Mouse (Mus musculus): ENCODE data around the gene Atp8a2. TPM values are rescaled to one million over a fixed set of nuclear protein-coding genes. Genes with fewer than 3 reads are reported as not detected.
"Not testable (repeated sequence)": the region's sequence is repeated elsewhere in the genome, so short reads cannot be mapped to it uniquely, and the experiment has no call there.

Gene Atp8a2
- polyA plus RNA-seq, 1 experiment from 2014 or later = 46.8 TPM

DNA sequence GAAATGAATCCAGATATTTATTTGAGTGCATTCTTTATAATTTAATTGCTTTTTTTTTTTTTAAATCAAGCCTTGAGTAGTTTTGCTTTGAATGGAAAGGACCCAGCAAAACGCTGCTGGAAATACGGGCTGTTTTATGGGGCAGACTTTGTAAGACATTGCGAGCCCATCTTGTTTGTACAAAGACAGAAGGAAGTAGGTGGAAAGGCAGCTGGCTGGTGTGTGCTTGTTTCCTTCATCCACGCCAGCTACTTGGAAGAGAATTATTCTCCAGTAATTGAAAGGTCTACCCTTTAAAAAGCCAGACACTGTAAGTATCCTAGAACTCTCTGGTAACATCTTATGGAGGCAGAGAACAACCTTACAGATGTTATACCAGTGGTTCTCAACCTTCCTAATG, 476.6 kb downstream of the Atp8a2 start:
- H3K9ac ChIP-seq (replicated peaks) = no peak overlapping the region
- no peaks in the 10 kb centered on the region for H3K9me3 ChIP-seq (replicated peaks)
- no peak overlapping the region for H3K4me3 ChIP-seq (replicated peaks)
- no peak overlapping the region for H3K4me2 ChIP-seq
- 83% methylated on average over 4 of the region's 4 CpGs for WGBS
- H3K27ac ChIP-seq (replicated peaks) = no peak overlapping the region
- H3K4me1 ChIP-seq = peaks cover 8% of the 10 kb centered on the region
- peaks cover 6% of the 10 kb centered on the region; the same call in 1 of the 2 replicates for H3K27me3 ChIP-seq (replicated peaks)
- ATAC-seq (ENCODE audit: low FRiP score) = no peak
- H3K36me3 ChIP-seq = no peaks in the 10 kb centered on the region

GRCm38 (mm10) chr14:59716443-59717085, 480.4 kb downstream of the Atp8a2 start:
- not testable (repeated sequence) for H3K27me3 ChIP-seq (replicated peaks); H3K27ac ChIP-seq (replicated peaks); H3K9me3 ChIP-seq (replicated peaks); H3K36me3 ChIP-seq; H3K4me2 ChIP-seq; ATAC-seq (ENCODE audit: low FRiP score); H3K4me3 ChIP-seq (replicated peaks); H3K4me1 ChIP-seq; H3K9ac ChIP-seq (replicated peaks)
- 75% methylated on average over 3 of the region's 3 CpGs for WGBS

DNA sequence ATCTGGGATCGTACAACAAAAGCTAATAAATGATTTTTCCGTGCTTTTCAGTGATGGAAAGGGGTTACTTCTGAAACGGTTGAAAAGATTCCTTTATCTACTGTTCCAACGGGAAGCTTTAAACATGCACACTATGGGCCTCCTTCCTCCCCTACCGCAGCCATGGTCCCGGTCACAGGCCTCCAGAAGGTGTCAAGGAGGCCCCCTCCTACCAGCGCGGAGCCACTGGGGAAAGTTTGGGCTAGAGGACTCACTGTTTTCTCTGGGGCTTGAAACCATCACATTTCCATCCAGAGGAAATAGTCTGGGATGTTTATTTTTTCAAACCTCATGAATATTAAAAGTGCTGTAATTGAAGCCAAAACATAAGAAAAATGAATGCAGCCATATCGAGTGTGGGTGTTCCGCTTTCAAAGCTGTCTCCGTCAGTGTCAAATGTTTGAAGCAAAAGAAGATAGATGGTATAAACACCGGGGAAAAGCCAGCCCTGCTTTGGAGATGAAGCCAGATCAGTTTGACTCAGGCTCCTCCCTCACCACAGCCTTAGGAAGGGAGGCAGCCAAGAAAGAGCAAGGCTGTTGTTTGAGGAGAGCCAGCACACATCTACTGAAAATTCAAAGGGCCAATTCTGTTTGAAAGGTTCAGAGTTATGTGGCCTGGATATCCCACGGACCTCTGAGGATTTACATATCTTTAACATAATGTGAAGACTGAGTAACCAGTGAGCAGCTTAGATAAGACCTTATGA, 481.1 kb downstream of the Atp8a2 start:
- Histone ChIP-seq H3K4me3 (replicated peaks) (no peak overlapping the region), H3K27me3 (replicated peaks) (no peaks in the 10 kb centered on the region), H3K36me3 (no peaks in the 10 kb centered on the region), H3K4me2 (no peak overlapping the region), H3K27ac (replicated peaks) (0 out of 2 replicates have a peak overlapping the region, but pooled peaks have one; percentile 13), H3K9me3 (replicated peaks) (no peaks in the 10 kb centered on the region), H3K4me1 (peaks cover 9% of the 10 kb centered on the region), H3K9ac (replicated peaks) (no peak overlapping the region)
- ATAC-seq (ENCODE audit: low FRiP score) = peak; percentile 55; the same call in 1 of the 2 replicates
- WGBS = 51% methylated on average over 13 of the region's 13 CpGs

GRCm38 (mm10) chr14:59709505-59710335, 487.3 kb downstream of the Atp8a2 start:
- Histone ChIP-seq H3K9me3 (replicated peaks) (no peaks in the 10 kb centered on the region), H3K9ac (replicated peaks) (no peak overlapping the region), H3K4me1 (no peaks in the 10 kb centered on the region), H3K27me3 (replicated peaks) (no peaks in the 10 kb centered on the region), H3K4me3 (replicated peaks) (no peak overlapping the region), H3K4me2 (no peak overlapping the region), H3K27ac (replicated peaks) (no peak overlapping the region), H3K36me3 (no peaks in the 10 kb centered on the region)
- WGBS = 80% methylated on average over 3 of the region's 3 CpGs
- no peak for ATAC-seq (ENCODE audit: low FRiP score)

DNA sequence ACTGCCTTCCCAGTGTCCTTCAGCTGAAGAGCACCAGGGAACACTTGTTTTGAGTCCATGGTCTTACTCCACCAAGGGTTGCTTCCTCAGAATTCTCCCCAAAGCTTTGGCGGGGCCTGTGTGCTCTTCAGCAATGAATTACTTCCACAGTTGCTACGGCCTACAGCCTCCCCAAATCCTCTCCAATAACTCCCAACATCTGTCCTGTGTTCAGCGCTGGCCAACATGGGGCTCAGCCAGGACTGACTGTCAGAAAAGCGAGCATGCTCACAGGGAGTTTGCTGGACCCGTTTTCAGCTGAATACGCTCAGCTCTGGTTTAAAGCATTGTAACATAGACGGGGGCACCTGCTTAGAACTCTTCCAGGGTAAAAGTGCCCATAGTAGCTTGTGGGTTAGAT, 489.0 kb downstream of the Atp8a2 start:
- H3K4me1 ChIP-seq = no peaks in the 10 kb centered on the region
- H3K27ac ChIP-seq (replicated peaks) = no peak overlapping the region
- WGBS = 89% methylated on average over 7 of the region's 7 CpGs
- no peak overlapping the region for H3K9ac ChIP-seq (replicated peaks)
- no peaks in the 10 kb centered on the region for H3K9me3 ChIP-seq (replicated peaks)
- no peaks in the 10 kb centered on the region for H3K27me3 ChIP-seq (replicated peaks)
- H3K4me3 ChIP-seq (replicated peaks) = no peak overlapping the region
- no peak for ATAC-seq (ENCODE audit: low FRiP score)
- no peak overlapping the region for H3K4me2 ChIP-seq
- no peaks in the 10 kb centered on the region for H3K36me3 ChIP-seq

- H3K4me3 ChIP-seq (replicated peaks) = no peak overlapping the region
- no peak for ATAC-seq (ENCODE audit: low FRiP score)
- H3K36me3 ChIP-seq = no peaks in the 10 kb centered on the region
- H3K9ac ChIP-seq (replicated peaks) = no peak overlapping the region
- peaks cover 6% of the 10 kb centered on the region for H3K4me1 ChIP-seq
- H3K27me3 ChIP-seq (replicated peaks) = no peaks in the 10 kb centered on the region
- no peak overlapping the region for H3K4me2 ChIP-seq
- no peaks in the 10 kb centered on the region for H3K9me3 ChIP-seq (replicated peaks)
- no peak overlapping the region for H3K27ac ChIP-seq (replicated peaks)
- WGBS = 77% methylated on average over 13 of the region's 13 CpGs
Measured at GRCm38 (mm10) chr14:59705326-59706058, 491.5 kb downstream of the Atp8a2 start.

DNA sequence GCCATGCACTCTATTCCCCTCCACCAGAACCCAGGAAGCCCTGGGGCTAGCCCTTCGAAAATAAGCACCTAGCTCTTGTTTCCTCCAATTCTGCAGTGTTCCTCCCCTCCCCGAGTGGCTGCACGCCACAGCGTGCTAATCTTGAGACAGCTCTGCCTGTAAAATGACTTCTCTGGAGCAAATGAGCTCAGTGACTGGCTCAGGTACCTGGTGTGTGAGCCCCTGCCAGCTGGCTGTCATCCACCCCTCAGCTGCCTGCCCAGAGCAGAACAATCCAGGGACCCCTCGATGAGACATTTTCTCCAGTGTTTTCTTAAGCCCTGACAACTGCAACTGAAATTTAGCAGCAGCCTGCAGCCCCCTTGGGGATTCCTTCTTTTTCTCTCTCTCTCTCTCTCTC, 495.5 kb downstream of the Atp8a2 start:
- Histone ChIP-seq H3K27ac (replicated peaks) (no peak overlapping the region), H3K9me3 (replicated peaks) (no peaks in the 10 kb centered on the region), H3K36me3 (no peaks in the 10 kb centered on the region), H3K27me3 (replicated peaks) (0 out of 2 replicates have a peak, but pooled peaks cover 3% of the 10 kb centered on the region), H3K4me1 (peaks cover 6% of the 10 kb centered on the region), H3K4me2 (no peak overlapping the region), H3K9ac (replicated peaks) (no peak overlapping the region), H3K4me3 (replicated peaks) (no peak overlapping the region)
- ATAC-seq (ENCODE audit: low FRiP score) = peak; percentile 47; the same call in 1 of the 2 replicates
- 46% methylated on average over 5 of the region's 5 CpGs for WGBS

DNA sequence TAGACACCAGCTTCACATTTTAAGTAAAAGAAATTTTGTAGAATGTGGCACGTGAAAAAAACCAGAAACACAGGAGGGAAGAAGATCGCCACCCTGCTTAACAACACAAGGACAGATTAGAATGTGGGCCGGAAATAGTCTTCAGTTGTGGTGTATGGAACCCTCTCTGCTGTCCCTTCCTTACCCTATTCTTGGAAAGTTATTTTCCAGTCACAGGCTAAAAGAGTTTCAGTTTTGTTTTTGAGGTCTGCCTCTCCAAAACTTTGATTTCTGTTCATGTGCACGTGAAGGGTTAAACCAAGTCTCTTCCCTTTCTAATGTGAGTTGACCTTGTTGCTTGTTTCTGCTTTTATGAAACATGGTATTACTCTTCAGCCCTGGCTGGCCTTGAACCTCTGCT, 501.8 kb downstream of the Atp8a2 start:
- Histone ChIP-seq H3K9me3 (replicated peaks) (no peaks in the 10 kb centered on the region), H3K27me3 (replicated peaks) (peaks cover 3% of the 10 kb centered on the region; the same call in 1 of the 2 replicates), H3K36me3 (no peaks in the 10 kb centered on the region), H3K4me1 (no peaks in the 10 kb centered on the region), H3K9ac (replicated peaks) (no peak overlapping the region), H3K4me3 (replicated peaks) (no peak overlapping the region), H3K27ac (replicated peaks) (no peak overlapping the region), H3K4me2 (no peak overlapping the region)
- WGBS = 90% methylated on average over 4 of the region's 4 CpGs
- ATAC-seq (ENCODE audit: low FRiP score) = no peak

- Histone ChIP-seq H3K4me1 (0 out of 2 replicates have a peak, but pooled peaks cover 4% of the 10 kb centered on the region), H3K36me3 (no peaks in the 10 kb centered on the region), H3K4me2 (no peak overlapping the region), H3K4me3 (replicated peaks) (no peak overlapping the region), H3K9ac (replicated peaks) (no peak overlapping the region), H3K27ac (replicated peaks) (no peak overlapping the region), H3K9me3 (replicated peaks) (no peaks in the 10 kb centered on the region), H3K27me3 (replicated peaks) (no peaks in the 10 kb centered on the region; the same call in 1 of the 2 replicates)
- no peak for ATAC-seq (ENCODE audit: low FRiP score)
- WGBS = 88% methylated on average over 6 of the region's 6 CpGs
Measured at GRCm38 (mm10) chr14:59692164-59692563, 504.8 kb downstream of the Atp8a2 start.

GRCm38 (mm10) chr14:59691402-59691801, 505.6 kb downstream of the Atp8a2 start:
- no peak overlapping the region for H3K9ac ChIP-seq (replicated peaks)
- ATAC-seq (ENCODE audit: low FRiP score) = no peak
- H3K27ac ChIP-seq (replicated peaks) = no peak overlapping the region
- no peaks in the 10 kb centered on the region for H3K36me3 ChIP-seq
- WGBS = 79% methylated on average over 13 of the region's 13 CpGs
- H3K4me3 ChIP-seq (replicated peaks) = no peak overlapping the region
- no peaks in the 10 kb centered on the region for H3K9me3 ChIP-seq (replicated peaks)
- 0 out of 2 replicates have a peak, but pooled peaks cover 4% of the 10 kb centered on the region for H3K4me1 ChIP-seq
- no peaks in the 10 kb centered on the region; the same call in 1 of the 2 replicates for H3K27me3 ChIP-seq (replicated peaks)
- H3K4me2 ChIP-seq = no peak overlapping the region

GRCm38 (mm10) chr14:59690954-59691353, 506.0 kb downstream of the Atp8a2 start:
- 0 out of 2 replicates have a peak, but pooled peaks cover 4% of the 10 kb centered on the region for H3K4me1 ChIP-seq
- H3K4me3 ChIP-seq (replicated peaks) = no peak overlapping the region
- H3K27me3 ChIP-seq (replicated peaks) = no peaks in the 10 kb centered on the region; the same call in 1 of the 2 replicates
- H3K9me3 ChIP-seq (replicated peaks) = no peaks in the 10 kb centered on the region
- H3K27ac ChIP-seq (replicated peaks) = no peak overlapping the region
- no peak overlapping the region for H3K4me2 ChIP-seq
- H3K36me3 ChIP-seq = no peaks in the 10 kb centered on the region
- no peak for ATAC-seq (ENCODE audit: low FRiP score)
- no peak overlapping the region for H3K9ac ChIP-seq (replicated peaks)
- whole genome bisulfite sequencing = 83% methylated on average over 12 of the region's 12 CpGs
